Mouse (Mus musculus): ENCODE data around the gene Neu1. TPM values are rescaled to one million over a fixed set of nuclear protein-coding genes. Genes with fewer than 3 reads are reported as not detected.
A peak's percentile ranks its signal among the peaks of the same experiment; 100 is the strongest.
"Not testable (repeated sequence)": the region's sequence is repeated elsewhere in the genome, so short reads cannot be mapped to it uniquely, and the experiment has no call there.

The Neu1 gene
- polyA plus RNA-seq, 1 experiment: 41.3 TPM

DNA sequence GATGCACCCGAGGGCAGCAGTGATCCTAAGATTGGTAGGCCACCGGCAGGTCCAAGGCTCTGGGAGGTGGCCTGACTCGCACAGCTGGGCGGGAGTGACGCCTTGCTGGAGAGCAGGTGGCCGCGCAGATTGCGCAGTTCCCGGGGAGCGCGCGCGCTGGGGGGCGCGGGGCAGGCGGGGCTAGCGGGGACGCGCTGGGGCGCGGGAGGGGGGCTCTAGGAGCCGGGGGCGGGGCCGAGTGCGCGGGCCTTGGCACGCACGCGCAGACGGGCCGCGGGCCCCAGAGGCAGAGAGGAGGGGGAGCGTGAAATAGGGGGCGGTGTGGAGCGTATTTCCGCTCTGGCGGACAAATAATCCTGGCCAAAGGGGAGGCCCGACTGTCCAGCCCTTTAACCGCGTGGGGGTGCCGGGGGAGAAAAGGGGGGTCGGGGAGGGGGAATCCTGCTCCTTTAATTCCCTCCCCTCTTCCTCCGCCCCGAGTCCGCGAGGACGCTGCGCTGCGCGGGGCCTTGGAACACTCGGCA lies 36.9 kb upstream of the Neu1 start:
- TF ChIP-seq FLI1 (IDR thresholded peaks at IDR 0.05; ENCODE audit: low read length): no peak
- TF ChIP-seq GATA1 (IDR thresholded peaks at IDR 0.05; ENCODE audit: borderline replicate concordance, low read length): no peak
- H3K36me3 ChIP-seq (replicated peaks; ENCODE audit: low read length): peaks cover 10% of the 10 kb centered on the region
- peak overlapping the region; percentile 95 for H3K4me3 ChIP-seq (replicated peaks)
- no peaks in the 10 kb centered on the region for H3K9me3 ChIP-seq
- peaks cover 68% of the 10 kb centered on the region for H3K4me1 ChIP-seq
- H3K27me3 ChIP-seq (replicated peaks): no peaks in the 10 kb centered on the region

DNA sequence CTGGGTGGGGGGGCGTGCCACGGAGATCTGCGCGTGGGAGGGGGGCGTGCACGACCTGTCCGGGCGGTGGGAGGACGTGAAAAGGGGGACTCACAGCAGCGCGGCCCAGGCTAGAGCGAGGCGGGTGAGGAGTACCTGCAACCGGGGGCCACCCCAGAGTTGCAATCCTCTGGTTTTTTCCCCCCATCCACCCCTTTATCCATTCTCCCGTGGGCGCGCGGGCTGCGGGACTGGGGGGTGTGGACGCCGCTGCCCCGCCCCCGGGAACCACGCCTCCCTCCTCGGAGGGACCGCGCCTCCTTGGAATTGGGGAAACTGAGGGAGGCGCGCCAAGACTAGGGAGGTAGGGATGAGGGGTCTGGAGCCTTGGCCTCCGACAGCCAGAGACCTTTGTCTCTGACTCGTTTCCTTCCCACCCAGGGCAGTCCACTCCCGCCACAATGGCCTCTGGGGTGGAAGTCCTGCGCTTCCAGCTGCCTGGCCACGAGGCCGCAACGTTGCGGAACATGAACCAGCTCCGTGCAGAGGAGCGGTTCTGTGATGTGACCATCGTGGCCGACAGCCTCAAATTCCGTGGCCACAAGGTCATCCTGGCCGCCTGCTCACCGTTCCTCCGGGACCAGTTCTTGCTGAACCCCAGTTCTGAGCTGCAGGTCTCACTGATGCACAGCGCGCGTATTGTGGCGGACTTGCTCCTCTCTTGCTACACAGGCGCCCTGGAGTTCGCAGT lies 36.1 kb upstream of the Neu1 start:
- Histone ChIP-seq H3K36me3 (replicated peaks; ENCODE audit: low read length) (peaks cover 10% of the 10 kb centered on the region), H3K9me3 (no peaks in the 10 kb centered on the region), H3K4me1 (peaks cover 68% of the 10 kb centered on the region), H3K27me3 (replicated peaks) (no peaks in the 10 kb centered on the region), H3K4me3 (replicated peaks) (peak overlapping the region; percentile 95)
- TF ChIP-seq FLI1 (IDR thresholded peaks at IDR 0.05; ENCODE audit: low read length) (no peak), GATA1 (IDR thresholded peaks at IDR 0.05; ENCODE audit: borderline replicate concordance, low read length) (no peak)

DNA sequence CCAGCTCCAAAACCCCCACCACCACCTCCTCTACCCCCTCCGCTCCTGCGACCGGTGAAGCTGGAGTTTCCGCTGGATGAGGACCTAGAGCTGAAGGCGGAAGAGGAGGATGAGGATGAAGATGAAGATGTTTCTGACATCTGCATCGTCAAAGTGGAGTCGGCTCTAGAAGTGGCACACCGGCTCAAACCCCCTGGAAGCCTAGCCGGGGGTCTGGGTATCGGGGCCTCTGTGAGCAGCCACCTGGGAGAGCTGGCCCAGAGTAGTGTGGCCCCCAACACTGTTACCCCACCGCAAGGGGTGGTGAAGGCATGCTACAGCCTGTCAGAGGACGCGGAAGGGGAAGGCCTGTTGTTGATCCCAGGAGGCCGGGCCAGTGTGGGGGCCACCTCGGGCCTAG lies 35.3 kb upstream of the Neu1 start:
- Histone ChIP-seq H3K4me1 (peaks cover 64% of the 10 kb centered on the region), H3K9me3 (no peaks in the 10 kb centered on the region), H3K4me3 (replicated peaks) (peak overlapping the region; percentile 38), H3K27me3 (replicated peaks) (no peaks in the 10 kb centered on the region), H3K36me3 (replicated peaks; ENCODE audit: low read length) (peaks cover 10% of the 10 kb centered on the region)
- no peak for TF ChIP-seq GATA1 (IDR thresholded peaks at IDR 0.05; ENCODE audit: borderline replicate concordance, low read length)
- TF ChIP-seq FLI1 (IDR thresholded peaks at IDR 0.05; ENCODE audit: low read length): no peak

DNA sequence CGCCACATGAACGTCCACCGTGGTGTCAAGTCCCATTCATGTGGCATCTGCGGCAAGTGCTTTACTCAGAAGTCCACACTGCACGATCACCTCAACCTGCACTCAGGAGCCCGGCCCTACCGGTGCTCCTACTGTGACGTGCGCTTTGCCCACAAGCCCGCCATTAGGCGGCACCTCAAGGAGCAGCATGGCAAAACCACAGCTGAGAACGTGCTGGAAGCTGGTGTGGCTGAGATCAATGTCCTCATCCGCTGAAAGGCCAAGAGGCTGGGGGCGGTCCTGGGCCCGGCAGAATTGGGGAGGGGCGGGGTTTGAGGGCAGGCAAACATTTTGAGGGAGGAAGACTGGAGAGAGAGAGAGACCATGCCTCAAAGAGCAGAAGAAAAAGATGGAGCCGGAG lies 34.7 kb upstream of the Neu1 start:
- Histone ChIP-seq H3K4me3 (replicated peaks) (peak overlapping the region; percentile 80), H3K9me3 (no peaks in the 10 kb centered on the region), H3K4me1 (peaks cover 64% of the 10 kb centered on the region), H3K27me3 (replicated peaks) (no peaks in the 10 kb centered on the region), H3K36me3 (replicated peaks; ENCODE audit: low read length) (peaks cover 14% of the 10 kb centered on the region)
- TF ChIP-seq FLI1 (IDR thresholded peaks at IDR 0.05; ENCODE audit: low read length) (no peak), GATA1 (IDR thresholded peaks at IDR 0.05; ENCODE audit: borderline replicate concordance, low read length) (no peak)

DNA sequence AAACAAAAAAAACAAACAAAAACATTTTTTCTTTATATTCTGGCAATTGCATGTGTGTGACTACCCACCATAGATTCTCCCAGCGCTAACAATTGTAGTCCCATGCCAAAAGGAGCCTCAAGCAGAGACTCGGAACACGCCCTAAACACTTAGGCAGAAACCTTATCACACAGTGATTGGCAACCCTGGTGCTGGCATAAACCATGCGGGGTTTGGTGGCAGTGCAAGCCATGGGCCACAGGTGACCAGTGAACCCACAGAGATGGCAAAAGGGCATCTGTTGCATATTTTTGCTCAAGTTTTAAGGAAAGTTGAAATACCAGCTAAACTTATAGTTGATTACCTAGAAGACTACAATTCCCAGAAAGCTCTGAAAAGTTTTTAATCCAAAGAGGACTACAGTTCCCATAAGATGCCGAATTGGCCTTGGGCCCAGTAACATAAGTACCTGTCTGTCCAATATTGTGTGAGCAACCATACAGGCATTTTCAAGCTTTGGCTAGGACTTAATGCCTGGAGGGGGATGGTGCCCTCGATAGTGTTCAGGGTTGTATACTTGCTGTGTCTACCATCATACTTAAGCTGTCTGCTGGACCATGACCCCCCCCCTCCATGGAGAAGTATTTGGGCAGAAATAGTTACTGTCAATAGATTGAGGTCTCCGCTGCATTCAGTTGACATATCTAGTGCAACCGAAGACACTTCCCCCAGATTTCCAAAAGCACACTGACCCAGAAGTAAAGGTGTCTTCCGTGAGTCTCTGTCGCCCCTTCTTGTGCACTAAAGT lies 33.5 kb upstream of the Neu1 start:
- Histone ChIP-seq H3K9me3 (no peaks in the 10 kb centered on the region), H3K36me3 (replicated peaks; ENCODE audit: low read length) (peaks cover 24% of the 10 kb centered on the region), H3K4me3 (replicated peaks) (peak overlapping the region; percentile 99), H3K4me1 (peaks cover 64% of the 10 kb centered on the region), H3K27me3 (replicated peaks) (no peaks in the 10 kb centered on the region)
- TF ChIP-seq GATA1 (IDR thresholded peaks at IDR 0.05; ENCODE audit: borderline replicate concordance, low read length): no peak
- TF ChIP-seq FLI1 (IDR thresholded peaks at IDR 0.05; ENCODE audit: low read length): no peak

DNA sequence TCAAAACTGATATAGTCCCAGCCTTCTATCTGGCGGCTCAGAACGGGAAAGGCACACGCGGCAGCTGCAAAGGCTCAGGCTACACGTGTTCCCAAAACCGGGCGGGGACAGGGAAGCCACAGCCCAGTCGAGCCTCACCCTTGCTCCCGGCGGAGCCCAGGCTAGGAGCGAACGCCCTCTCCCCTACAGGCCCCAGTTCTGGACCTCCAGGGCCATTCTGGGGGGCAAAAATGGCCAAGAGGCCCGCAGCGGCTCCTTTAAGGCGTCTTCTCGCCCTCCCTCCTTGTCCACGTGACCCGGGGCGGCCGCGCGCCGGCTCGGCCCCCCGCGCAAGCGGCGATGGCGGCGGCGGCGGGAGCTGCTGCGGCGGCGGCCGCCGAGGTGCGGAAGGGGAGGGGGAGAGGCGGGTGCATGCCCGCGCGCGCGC lies 32.9 kb upstream of the Neu1 start, which contains the start of the genes C2 and Ehmt2:
C2 (minus strand) TSS at position 106 of the 427 bp plus-strand sequence.
Ehmt2 (plus strand) TSS at position 310 of the 427 bp plus-strand sequence.
- peaks cover 65% of the 10 kb centered on the region for H3K4me1 ChIP-seq
- peak within 1 kb of the TSS; percentile 99 for H3K4me3 ChIP-seq (replicated peaks)
- no peaks in the 10 kb centered on the region for H3K9me3 ChIP-seq
- H3K36me3 ChIP-seq (replicated peaks; ENCODE audit: low read length): peaks cover 30% of the 10 kb centered on the region
- H3K27me3 ChIP-seq (replicated peaks): no peaks in the 10 kb centered on the region
- TF ChIP-seq FLI1 (IDR thresholded peaks at IDR 0.05; ENCODE audit: low read length) (no peak), GATA1 (IDR thresholded peaks at IDR 0.05; ENCODE audit: borderline replicate concordance, low read length) (no peak)

DNA sequence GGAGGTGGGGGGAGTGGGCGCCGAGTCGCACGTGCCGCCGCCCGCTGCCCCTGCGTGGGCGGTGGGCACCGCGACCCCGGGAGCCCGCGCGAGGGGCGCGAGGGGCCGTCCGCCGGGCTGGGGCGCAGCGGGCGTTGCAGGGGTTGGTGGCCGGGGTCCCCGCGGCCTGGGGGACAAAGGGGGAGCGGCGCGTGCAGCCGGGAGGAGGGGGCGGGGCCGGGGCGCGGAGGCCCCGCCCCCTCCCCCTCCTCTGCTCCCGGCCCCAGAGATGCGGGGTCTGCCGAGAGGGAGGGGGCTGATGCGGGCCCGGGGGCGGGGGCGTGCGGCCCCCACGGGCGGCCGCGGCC lies 32.4 kb upstream of the Neu1 start:
- H3K4me3 ChIP-seq (replicated peaks): peak overlapping the region; percentile 99

DNA sequence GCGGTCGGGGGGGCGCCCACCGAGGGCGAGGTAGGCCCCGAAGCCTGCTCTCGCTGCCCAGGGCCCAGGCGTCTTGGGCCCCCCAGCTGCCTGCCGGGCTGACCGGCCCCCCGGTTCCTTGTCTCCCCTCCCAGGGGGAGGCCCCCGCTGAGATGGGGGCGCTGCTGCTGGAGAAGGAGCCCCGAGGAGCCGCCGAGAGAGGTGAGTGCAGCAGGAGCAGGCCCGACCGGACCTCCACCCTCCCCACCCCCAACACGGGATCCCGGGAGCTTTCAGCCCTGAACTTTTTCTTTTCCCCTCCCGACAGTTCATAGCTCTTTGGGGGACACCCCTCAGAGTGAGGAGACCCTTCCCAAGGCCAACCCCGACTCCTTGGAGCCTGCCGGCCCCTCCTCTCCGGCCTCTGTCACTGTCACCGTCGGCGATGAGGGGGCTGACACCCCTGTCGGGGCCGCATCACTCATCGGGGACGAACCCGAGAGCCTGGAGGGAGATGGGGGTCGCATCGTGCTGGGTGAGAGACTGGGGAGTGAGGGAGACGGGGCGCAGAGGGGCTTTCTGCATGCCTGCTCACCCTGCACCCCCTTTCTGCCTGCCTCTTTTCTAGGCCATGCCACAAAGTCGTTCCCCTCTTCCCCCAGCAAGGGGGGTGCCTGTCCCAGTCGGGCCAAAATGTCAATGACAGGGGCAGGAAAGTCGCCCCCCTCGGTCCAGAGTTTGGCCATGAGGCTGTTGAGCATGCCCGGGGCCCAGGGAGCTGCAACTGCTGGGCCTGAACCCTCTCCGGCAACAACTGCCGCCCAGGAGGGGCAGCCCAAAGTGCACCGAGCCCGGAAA lies 31.8 kb upstream of the Neu1 start:
- Histone ChIP-seq H3K9me3 (no peaks in the 10 kb centered on the region), H3K27me3 (replicated peaks) (no peaks in the 10 kb centered on the region), H3K36me3 (replicated peaks; ENCODE audit: low read length) (peaks cover 38% of the 10 kb centered on the region), H3K4me1 (peaks cover 67% of the 10 kb centered on the region), H3K4me3 (replicated peaks) (peak overlapping the region; percentile 99)
- TF ChIP-seq FLI1 (IDR thresholded peaks at IDR 0.05; ENCODE audit: low read length): no peak
- TF ChIP-seq GATA1 (IDR thresholded peaks at IDR 0.05; ENCODE audit: borderline replicate concordance, low read length): no peak

More for the DNA sequence above, 32.4 kb upstream of the Neu1 start:
- H3K27me3 ChIP-seq (replicated peaks): no peaks in the 10 kb centered on the region
- H3K9me3 ChIP-seq: no peaks in the 10 kb centered on the region
- H3K36me3 ChIP-seq (replicated peaks; ENCODE audit: low read length): peaks cover 35% of the 10 kb centered on the region
- H3K4me1 ChIP-seq: peaks cover 65% of the 10 kb centered on the region
- TF ChIP-seq GATA1 (IDR thresholded peaks at IDR 0.05; ENCODE audit: borderline replicate concordance, low read length): no peak
- no peak for TF ChIP-seq FLI1 (IDR thresholded peaks at IDR 0.05; ENCODE audit: low read length)

DNA sequence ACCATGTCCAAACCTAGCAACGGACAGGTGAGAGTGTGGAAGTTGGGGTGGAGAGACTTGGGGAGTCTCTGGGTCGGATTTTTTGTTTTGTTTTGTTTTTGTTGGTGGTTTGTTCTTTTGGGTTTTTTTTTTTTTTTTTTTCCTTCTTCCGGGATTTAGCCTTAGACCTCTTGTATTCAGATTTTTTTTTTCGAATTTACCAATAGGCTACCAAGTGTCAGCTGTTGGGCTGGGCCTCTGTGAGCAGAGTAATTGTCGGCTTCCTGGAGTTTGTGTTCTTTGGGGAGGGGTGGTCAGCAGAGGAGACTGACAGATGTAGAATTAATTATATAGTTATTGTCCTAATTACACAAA lies 31.2 kb upstream of the Neu1 start:
- Histone ChIP-seq H3K9me3 (no peaks in the 10 kb centered on the region), H3K36me3 (replicated peaks; ENCODE audit: low read length) (peaks cover 44% of the 10 kb centered on the region), H3K27me3 (replicated peaks) (no peaks in the 10 kb centered on the region), H3K4me1 (peaks cover 70% of the 10 kb centered on the region), H3K4me3 (replicated peaks) (peak overlapping the region; percentile 99)
- no peak for TF ChIP-seq GATA1 (IDR thresholded peaks at IDR 0.05; ENCODE audit: borderline replicate concordance, low read length)
- no peak for TF ChIP-seq FLI1 (IDR thresholded peaks at IDR 0.05; ENCODE audit: low read length)

DNA sequence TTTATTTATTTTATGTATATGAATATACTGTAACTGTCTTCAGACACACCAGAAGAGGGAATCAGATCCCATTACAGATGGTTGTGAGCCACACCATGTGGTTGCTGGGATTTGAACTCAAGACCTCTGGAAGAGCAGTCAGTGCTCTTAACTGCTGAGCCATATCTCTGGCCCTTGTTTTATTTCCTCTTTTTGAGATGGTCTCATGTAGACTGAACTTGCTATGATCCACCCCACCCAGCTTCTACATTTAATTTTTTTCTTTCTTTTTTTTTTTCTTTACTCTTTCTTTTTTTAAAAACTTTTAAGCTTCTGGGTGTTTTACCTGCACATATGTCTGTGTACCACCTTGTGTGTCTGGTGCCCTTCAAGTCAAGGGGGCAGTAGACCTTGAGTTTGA lies 30.2 kb upstream of the Neu1 start:
- Histone ChIP-seq H3K4me1 (peaks cover 70% of the 10 kb centered on the region), H3K36me3 (replicated peaks; ENCODE audit: low read length) (peaks cover 49% of the 10 kb centered on the region)
- H3K27me3 ChIP-seq (replicated peaks); H3K4me3 ChIP-seq (replicated peaks); H3K9me3 ChIP-seq: not testable (repeated sequence)

DNA sequence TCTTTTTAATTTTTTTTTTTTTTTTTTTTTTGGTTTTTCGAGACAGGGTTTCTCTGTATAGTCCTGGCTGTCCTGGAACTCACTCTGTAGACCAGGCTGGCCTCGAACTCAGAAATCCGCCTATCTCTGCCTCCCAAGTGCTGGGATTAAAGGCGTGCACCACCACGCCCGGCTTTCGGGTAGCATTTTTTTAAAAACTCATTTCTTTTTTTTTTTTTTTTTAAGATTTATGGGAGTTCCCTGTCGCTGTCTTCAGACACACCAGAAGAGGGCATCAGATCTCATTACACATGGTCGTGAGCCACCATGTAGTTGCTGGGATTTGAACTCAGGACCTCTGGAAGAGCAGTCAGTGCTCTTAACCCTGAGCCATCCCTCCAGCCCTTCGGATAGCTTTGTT lies 29.1 kb upstream of the Neu1 start:
- H3K4me1 ChIP-seq: peaks cover 68% of the 10 kb centered on the region
- H3K36me3 ChIP-seq (replicated peaks; ENCODE audit: low read length): peaks cover 55% of the 10 kb centered on the region
- H3K4me3 ChIP-seq (replicated peaks); H3K27me3 ChIP-seq (replicated peaks); H3K9me3 ChIP-seq: not testable (repeated sequence)
